Mouse (Mus musculus) heart, postnatal 0 days (tissue): ENCODE measurements around the gene Zbtb16. TPM values are rescaled to one million over a fixed set of nuclear protein-coding genes. Genes with fewer than 3 reads are reported as not detected.

Experiments
- ATAC-seq: fragments of 200-750 bp; cut with Nextera tagmentation; 2 replicates; pipeline ENCODE4 v1.8.0; 2017; ENCODE audit warnings: low read depth, moderate number of reproducible peaks, moderate library complexity; ENCODE audit not compliant: insufficient read depth
- DNase-seq: peaks from one replicate; pipeline ENCODE4 v3.0.0-alpha.2; 2016; ENCODE audit warnings: low spot score
- H3K27ac ChIP-seq: fragments of 300-500 bp; sonication (generic); 2 replicates; pipeline ENCODE4 v1.5.1; 2014; ENCODE audit warnings: low read depth, mild to moderate bottlenecking
- H3K27me3 ChIP-seq: fragments of 300-500 bp; sonication (generic); 2 replicates; pipeline ENCODE4 v1.6.1; 2014; ENCODE audit warnings: low read length, mixed read lengths; ENCODE audit not compliant: control insufficient read depth, insufficient read depth
- H3K36me3 ChIP-seq: fragments of 300-500 bp; sonication (generic); replicated peaks from 2 replicates; pipeline ENCODE4 v1.6.1; 2014; ENCODE audit warnings: low read length, mixed read lengths; ENCODE audit not compliant: control insufficient read depth, insufficient read depth
- H3K4me1 ChIP-seq: fragments of 300-500 bp; sonication (generic); 2 replicates; pipeline ENCODE4 v1.6.1; 2014; ENCODE audit warnings: antibody characterized with exemption; ENCODE audit not compliant: control insufficient read depth, insufficient read depth
- H3K4me2 ChIP-seq: fragments of 300-500 bp; sonication (generic); 2 replicates; pipeline ENCODE4 v1.6.1; 2014; ENCODE audit warnings: low read depth, mild to moderate bottlenecking, low read length, moderate library complexity
- H3K4me3 ChIP-seq: fragments of 300-500 bp; sonication (generic); 2 replicates; pipeline ENCODE4 v1.5.1; 2014; ENCODE audit warnings: low read depth, low read length
- H3K9ac ChIP-seq: fragments of 300-500 bp; sonication (generic); replicated peaks from 2 replicates; pipeline ENCODE4 v1.6.1; 2014; ENCODE audit warnings: low read depth, low read length, mixed read lengths
- H3K9me3 ChIP-seq: fragments of 300-500 bp; sonication (generic); replicated peaks from 2 replicates; pipeline ENCODE4 v1.6.1; 2016; ENCODE audit warnings: low read length; ENCODE audit not compliant: control insufficient read depth
- CTCF ChIP-seq: IDR thresholded peaks from 2 replicates; pipeline ENCODE4 v1.5.1; 2016; ENCODE audit warnings: antibody characterized with exemption, control low read depth, low read depth
- EP300 ChIP-seq: IDR thresholded peaks from 2 replicates; pipeline ENCODE4 v1.6.1; 2016; ENCODE audit warnings: antibody characterized with exemption, low read depth
- WGBS: fragments of 180-500 bp; shearing (Covaris S2); extraction: QIAGEN DNeasy Blood & Tissue Kit; methylation state at CpG from one replicate; pipeline ENCODE4 v1.1.7; 2014; 5-methylcytosine and 5-hydroxymethylcytosine counted together
- polyA plus RNA-seq: library from polyadenylated mRNA; unstranded; fragments of >200 nt; fragmentation: Nextera tagmentation; extraction: Ambion mirVana; gene quantifications from 2 replicates; pipeline ENCODE4 v1.2.1, GENCODE M21; 2015
- total RNA-seq: library from RNA; depleted of rRNA; stranded (reverse); fragments of >200 nt; gene quantifications from 2 replicates; pipeline ENCODE4 v1.2.3, GENCODE M21; 2014; ENCODE audit warnings: low replicate concordance

Gene Zbtb16
- total and polyA plus RNA-seq, 2 experiments from 2014 or later: 5.0 to 54.7 TPM

GRCm38 (mm10) chr9:48675151-48675790, 160.8 kb downstream of the Zbtb16 start:
- 49% methylated on average over 11 of the region's 11 CpGs for WGBS
- H3K36me3 ChIP-seq: no peaks in the 10 kb centered on the region
- no peaks in the 10 kb centered on the region for H3K27me3 ChIP-seq
- no peaks in the 10 kb centered on the region for H3K9me3 ChIP-seq
- peak overlapping the region; percentile 51; the same call in 1 of the 2 replicates for H3K27ac ChIP-seq
- TF ChIP-seq EP300 (no peak), CTCF (no peak)
- ATAC-seq (no peak), DNase-seq (no peak)
- H3K4me1 ChIP-seq: peaks cover 27% of the 10 kb centered on the region
- no peak overlapping the region for H3K4me3 ChIP-seq
- no peak overlapping the region for H3K9ac ChIP-seq
- no peak overlapping the region for H3K4me2 ChIP-seq

GRCm38 (mm10) chr9:48674359-48675015, 161.5 kb downstream of the Zbtb16 start:
- Histone ChIP-seq H3K4me2 (no peak overlapping the region), H3K9ac (no peak overlapping the region), H3K4me3 (no peak overlapping the region), H3K4me1 (peaks cover 27% of the 10 kb centered on the region), H3K27me3 (no peaks in the 10 kb centered on the region), H3K36me3 (no peaks in the 10 kb centered on the region), H3K27ac (peak overlapping the region; percentile 58), H3K9me3 (no peaks in the 10 kb centered on the region)
- 44% methylated on average over 11 of the region's 11 CpGs for WGBS
- ATAC-seq (0 out of 2 replicates have a peak, but pooled peaks have one; percentile 37), DNase-seq (peak; percentile 41)
- TF ChIP-seq EP300: no peak
- no peak for TF ChIP-seq CTCF

GRCm38 (mm10) chr9:48673804-48674203, 162.2 kb downstream of the Zbtb16 start:
- no peak for ATAC-seq
- Histone ChIP-seq H3K36me3 (no peaks in the 10 kb centered on the region), H3K9ac (no peak overlapping the region), H3K4me2 (no peak overlapping the region), H3K27ac (peak overlapping the region; percentile 58), H3K4me1 (peaks cover 23% of the 10 kb centered on the region), H3K27me3 (no peaks in the 10 kb centered on the region), H3K4me3 (no peak overlapping the region), H3K9me3 (no peaks in the 10 kb centered on the region)
- no peak for DNase-seq
- no peak for TF ChIP-seq CTCF
- TF ChIP-seq EP300: no peak
- 59% methylated on average over 5 of the region's 5 CpGs for WGBS

GRCm38 (mm10) chr9:48673213-48673612, 162.8 kb downstream of the Zbtb16 start:
- no peak overlapping the region for H3K9ac ChIP-seq
- no peak for TF ChIP-seq EP300
- TF ChIP-seq CTCF: no peak
- H3K4me1 ChIP-seq: peaks cover 23% of the 10 kb centered on the region
- no peaks in the 10 kb centered on the region for H3K9me3 ChIP-seq
- H3K4me2 ChIP-seq: no peak overlapping the region
- no peak overlapping the region for H3K27ac ChIP-seq
- no peak overlapping the region for H3K4me3 ChIP-seq
- DNase-seq (no peak), ATAC-seq (no peak)
- no peaks in the 10 kb centered on the region for H3K27me3 ChIP-seq
- H3K36me3 ChIP-seq: no peaks in the 10 kb centered on the region
- 68% methylated on average over 6 of the region's 6 CpGs for WGBS

- Histone ChIP-seq H3K27ac (no peak overlapping the region), H3K9me3 (no peaks in the 10 kb centered on the region), H3K27me3 (no peaks in the 10 kb centered on the region), H3K4me2 (no peak overlapping the region), H3K4me3 (no peak overlapping the region), H3K9ac (no peak overlapping the region), H3K36me3 (no peaks in the 10 kb centered on the region), H3K4me1 (peaks cover 23% of the 10 kb centered on the region)
- TF ChIP-seq CTCF: no peak
- TF ChIP-seq EP300: no peak
- no peak for DNase-seq
- no peak for ATAC-seq
These were observed 164.2 kb downstream of the Zbtb16 start for GRCm38 (mm10) chr9:48671841-48672240.
